Mouse (Mus musculus) myocyte (in vitro differentiated cells): Measurements from ENCODE around the gene Crlf1.
A peak's percentile ranks its signal among the peaks of the same experiment; 100 is the strongest.

Source experiments
- CEBPB ChIP-seq: IDR thresholded peaks from 2 replicates; pipeline ENCODE4 v1.6.1; 2011; ENCODE audit warnings: mild to moderate bottlenecking, moderate library complexity; ENCODE audit not compliant: poor library complexity, insufficient read depth, severe bottlenecking
- E2F4 ChIP-seq: IDR thresholded peaks from one replicate; pipeline ENCODE4 v1.6.1; 2011; ENCODE audit warnings: mild to moderate bottlenecking, control low read depth, moderate library complexity; ENCODE audit not compliant: insufficient read depth
- MAX ChIP-seq: IDR thresholded peaks from one replicate; pipeline ENCODE4 v1.6.1; 2011; ENCODE audit warnings: low read depth, mild to moderate bottlenecking, control low read depth
- MYOD1 ChIP-seq, 3 experiments: IDR thresholded peaks; one replicate each; pipeline ENCODE4 v1.6.1; 2011; ENCODE audit warnings: control low read depth in 2 of 3, low read depth in 2 of 3, mild to moderate bottlenecking in 2 of 3, moderate library complexity in 1 of 3; ENCODE audit not compliant: insufficient read length in 2 of 3, control insufficient read depth in 1 of 3
- MYOG ChIP-seq, 3 experiments: IDR thresholded peaks; one replicate each; pipeline ENCODE4 v1.6.1; 2011; ENCODE audit warnings: control low read depth in 2 of 3, low read depth in 2 of 3, mild to moderate bottlenecking in 2 of 3; ENCODE audit not compliant: insufficient read length in 2 of 3, control insufficient read depth in 1 of 3, insufficient read depth in 1 of 3
- POLR2A ChIP-seq: IDR thresholded peaks from one replicate; pipeline ENCODE4 v1.6.1; 2011; ENCODE audit warnings: low read depth, mild to moderate bottlenecking, control low read depth, moderate library complexity; ENCODE audit not compliant: insufficient read length
- SRF ChIP-seq: IDR thresholded peaks from one replicate; pipeline ENCODE4 v1.6.1; 2011; ENCODE audit warnings: low read depth; ENCODE audit not compliant: control insufficient read depth, insufficient read length
- TCF12 ChIP-seq: IDR thresholded peaks from one replicate; pipeline ENCODE4 v1.6.1; 2011; ENCODE audit warnings: mild to moderate bottlenecking, control low read depth; ENCODE audit not compliant: poor library complexity, insufficient read depth, severe bottlenecking
- TCF3 ChIP-seq: IDR thresholded peaks from one replicate; pipeline ENCODE4 v1.6.1; 2011; ENCODE audit warnings: low read depth, control low read depth; ENCODE audit not compliant: insufficient read length
- USF1 ChIP-seq: IDR thresholded peaks from one replicate; pipeline ENCODE4 v1.6.1; 2011; ENCODE audit warnings: low read depth, mild to moderate bottlenecking, control low read depth, moderate library complexity

GRCm38 (mm10) chr8:70538633-70539076 lies 45.7 kb downstream of the Crlf1 start:
- TF ChIP-seq E2F4 (no peak), USF1 (no peak), CEBPB (no peak), MAX (no peak), TCF12 (no peak), SRF (peak; percentile 60), POLR2A (no peak), MYOD1 (IDR thresholded peaks at IDR 0.05; ENCODE audit: control insufficient read depth in 1 of 3, insufficient read length in 2 of 3, low read depth in 2 of 3) (no peak), MYOG (IDR thresholded peaks at IDR 0.05; ENCODE audit: control insufficient read depth in 1 of 3, insufficient read depth in 1 of 3, insufficient read length in 2 of 3, low read depth in 2 of 3) (no peak), TCF3 (no peak)
